Mouse (Mus musculus): ENCODE data around the gene Pgls. TPM values are rescaled to one million over a fixed set of nuclear protein-coding genes. Genes with fewer than 3 reads are reported as not detected.

Gene Pgls
- total and polyA plus RNA-seq, 2 experiments from 2014 or later: 212 to 425 TPM

DNA sequence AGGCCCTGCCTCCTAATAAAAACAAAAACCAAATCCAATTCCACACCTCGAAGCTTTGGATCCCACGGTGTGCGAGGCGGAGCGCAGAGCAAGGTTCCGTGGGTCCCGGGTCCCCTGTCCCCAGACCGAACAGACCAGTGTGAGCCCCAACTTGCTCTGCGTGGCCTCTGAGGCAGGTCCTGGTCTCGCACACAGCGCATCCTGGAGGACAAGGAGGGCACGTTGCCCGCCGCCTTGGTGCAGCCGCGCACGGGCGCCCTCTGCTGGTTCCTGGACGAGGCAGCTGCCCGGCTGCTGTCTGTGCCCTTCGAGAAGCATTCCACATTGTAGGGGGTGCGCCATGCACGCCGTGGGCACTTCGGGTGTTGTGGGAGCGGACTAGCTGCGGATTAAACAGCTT, 3.9 kb downstream of the Pgls start:
- H3K27ac ChIP-seq (ENCODE audit: low read depth): no peak overlapping the region

DNA sequence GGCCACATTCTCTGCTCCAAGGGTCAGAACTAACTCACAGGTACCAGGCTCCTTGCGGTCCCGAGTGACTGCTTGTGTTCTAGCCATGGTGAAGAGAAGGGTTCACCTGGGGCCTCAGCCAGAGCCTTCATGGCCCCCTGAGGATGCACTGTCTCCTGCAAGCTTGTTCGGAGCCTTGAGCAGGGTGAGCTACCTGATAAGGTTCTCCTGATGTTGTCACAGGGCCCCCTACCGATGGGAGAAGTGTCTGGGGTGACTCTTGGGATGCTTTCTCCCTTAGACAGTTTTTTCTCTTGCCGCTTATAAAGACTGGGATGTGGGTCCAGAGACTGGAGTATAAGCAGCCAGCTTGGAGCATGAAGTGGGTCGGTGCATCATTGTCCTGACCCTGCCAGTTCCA, 4.4 kb downstream of the Pgls start:
- no peaks in the 10 kb centered on the region for H3K36me3 ChIP-seq (replicated peaks; ENCODE audit: control insufficient read depth, insufficient read depth, low read length)
- H3K4me1 ChIP-seq (ENCODE audit: control insufficient read depth, insufficient read depth): peaks cover 12% of the 10 kb centered on the region
- no peak for DNase-seq (ENCODE audit: low spot score)
- no peak overlapping the region for H3K9ac ChIP-seq (replicated peaks; ENCODE audit: low read depth, low read length)
- WGBS: 58% methylated on average over 6 of the region's 6 CpGs
- no peak overlapping the region for H3K27ac ChIP-seq (ENCODE audit: low read depth)
- no peaks in the 10 kb centered on the region for H3K9me3 ChIP-seq (replicated peaks; ENCODE audit: control insufficient read depth, low read length)
- peaks cover 8% of the 10 kb centered on the region for H3K27me3 ChIP-seq (ENCODE audit: control insufficient read depth, insufficient read depth, low read length)
- no peak for ATAC-seq (ENCODE audit: insufficient read depth, low read depth)
- no peak overlapping the region for H3K4me3 ChIP-seq (ENCODE audit: low read depth, low read length)
- H3K4me2 ChIP-seq (ENCODE audit: low read depth, low read length): no peak overlapping the region
- no peak for TF ChIP-seq EP300 (IDR thresholded peaks at IDR 0.05; ENCODE audit: low read depth)
- no peak for TF ChIP-seq CTCF (IDR thresholded peaks at IDR 0.05; ENCODE audit: low read depth)

More for the DNA sequence above, 3.9 kb downstream of the Pgls start:
- Histone ChIP-seq H3K4me1 (ENCODE audit: control insufficient read depth, insufficient read depth) (peaks cover 17% of the 10 kb centered on the region), H3K4me2 (ENCODE audit: low read depth, low read length) (no peak overlapping the region), H3K36me3 (replicated peaks; ENCODE audit: control insufficient read depth, insufficient read depth, low read length) (no peaks in the 10 kb centered on the region), H3K9me3 (replicated peaks; ENCODE audit: control insufficient read depth, low read length) (no peaks in the 10 kb centered on the region), H3K9ac (replicated peaks; ENCODE audit: low read depth, low read length) (no peak overlapping the region), H3K27me3 (ENCODE audit: control insufficient read depth, insufficient read depth, low read length) (peaks cover 4% of the 10 kb centered on the region; the same call in 1 of the 2 replicates), H3K4me3 (ENCODE audit: low read depth, low read length) (no peak overlapping the region)
- WGBS: 13% methylated on average over 27 of the region's 27 CpGs
- peak; percentile 99 for TF ChIP-seq CTCF (IDR thresholded peaks at IDR 0.05; ENCODE audit: low read depth)
- no peak for TF ChIP-seq EP300 (IDR thresholded peaks at IDR 0.05; ENCODE audit: low read depth)
- ATAC-seq (ENCODE audit: insufficient read depth, low read depth): peak; percentile 16; the same call in 1 of the 2 replicates
- DNase-seq (ENCODE audit: low spot score): peak; percentile 63

DNA sequence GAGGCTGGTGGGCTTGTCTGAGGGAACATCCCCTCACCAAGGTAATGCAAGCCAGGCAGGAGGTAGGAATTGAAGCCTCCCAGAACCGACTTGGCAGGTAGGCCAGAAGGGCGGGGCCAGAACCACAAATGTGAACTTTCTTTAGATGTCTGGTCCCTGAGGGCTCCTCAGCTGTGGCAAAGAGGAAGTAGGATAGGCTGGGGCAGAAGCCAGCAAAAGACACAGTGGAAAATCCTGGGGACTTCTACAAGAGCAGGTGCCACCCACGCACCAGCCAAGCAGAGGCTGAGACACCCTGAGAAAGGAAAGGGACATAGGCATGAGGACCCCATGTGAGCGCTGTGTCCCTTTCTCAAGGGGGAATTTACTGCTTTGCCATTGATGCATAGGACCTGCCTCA, 4.8 kb downstream of the Pgls start:
- DNase-seq (ENCODE audit: low spot score) (no peak), ATAC-seq (ENCODE audit: insufficient read depth, low read depth) (no peak)
- H3K27ac ChIP-seq (ENCODE audit: low read depth): no peak overlapping the region
- no peaks in the 10 kb centered on the region for H3K9me3 ChIP-seq (replicated peaks; ENCODE audit: control insufficient read depth, low read length)
- no peaks in the 10 kb centered on the region for H3K36me3 ChIP-seq (replicated peaks; ENCODE audit: control insufficient read depth, insufficient read depth, low read length)
- peaks cover 11% of the 10 kb centered on the region for H3K4me1 ChIP-seq (ENCODE audit: control insufficient read depth, insufficient read depth)
- H3K27me3 ChIP-seq (ENCODE audit: control insufficient read depth, insufficient read depth, low read length): peaks cover 12% of the 10 kb centered on the region
- H3K4me3 ChIP-seq (ENCODE audit: low read depth, low read length): no peak overlapping the region
- H3K9ac ChIP-seq (replicated peaks; ENCODE audit: low read depth, low read length): no peak overlapping the region
- H3K4me2 ChIP-seq (ENCODE audit: low read depth, low read length): no peak overlapping the region
- TF ChIP-seq EP300 (IDR thresholded peaks at IDR 0.05; ENCODE audit: low read depth): no peak
- no peak for TF ChIP-seq CTCF (IDR thresholded peaks at IDR 0.05; ENCODE audit: low read depth)
- WGBS: 74% methylated on average over 4 of the region's 4 CpGs

DNA sequence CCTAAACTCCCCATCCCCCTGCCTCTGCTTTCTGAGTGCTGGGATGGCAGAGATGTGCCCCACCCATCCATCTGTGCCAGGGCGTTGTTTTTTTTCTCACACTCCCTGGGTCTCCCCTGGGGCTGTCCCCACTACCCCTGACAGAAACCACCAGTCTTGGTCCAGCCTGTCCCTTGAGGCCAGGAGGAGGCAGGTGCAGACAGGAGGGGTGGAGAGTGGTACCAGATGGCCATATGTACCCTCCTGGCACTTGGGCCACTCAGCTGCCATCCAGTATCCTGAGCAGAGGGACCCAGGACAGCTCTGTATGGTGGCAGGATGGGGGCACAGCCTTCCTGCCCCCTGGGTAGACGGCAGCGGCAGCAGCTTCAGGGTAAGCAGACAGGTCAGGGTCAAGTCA, 5.5 kb downstream of the Pgls start, which contains the start of gene Fam129c:
Fam129c (plus strand) TSS at position 198 of the 400 bp plus-strand sequence.
- no peak for ATAC-seq (ENCODE audit: insufficient read depth, low read depth)
- Histone ChIP-seq H3K27me3 (ENCODE audit: control insufficient read depth, insufficient read depth, low read length) (peaks cover 19% of the 10 kb centered on the region), H3K4me1 (ENCODE audit: control insufficient read depth, insufficient read depth) (peaks cover 14% of the 10 kb centered on the region), H3K27ac (ENCODE audit: low read depth) (no peak within 1 kb of the TSS), H3K4me3 (ENCODE audit: low read depth, low read length) (no peak within 1 kb of the TSS), H3K9ac (replicated peaks; ENCODE audit: low read depth, low read length) (no peak within 1 kb of the TSS), H3K9me3 (replicated peaks; ENCODE audit: control insufficient read depth, low read length) (no peaks in the 10 kb centered on the region), H3K4me2 (ENCODE audit: low read depth, low read length) (no peak within 1 kb of the TSS), H3K36me3 (replicated peaks; ENCODE audit: control insufficient read depth, insufficient read depth, low read length) (no peaks in the 10 kb centered on the region)
- 82% methylated on average over 3 of the region's 3 CpGs for WGBS
- TF ChIP-seq CTCF (IDR thresholded peaks at IDR 0.05; ENCODE audit: low read depth): no peak
- no peak for TF ChIP-seq EP300 (IDR thresholded peaks at IDR 0.05; ENCODE audit: low read depth)
- no peak for DNase-seq (ENCODE audit: low spot score)

DNA sequence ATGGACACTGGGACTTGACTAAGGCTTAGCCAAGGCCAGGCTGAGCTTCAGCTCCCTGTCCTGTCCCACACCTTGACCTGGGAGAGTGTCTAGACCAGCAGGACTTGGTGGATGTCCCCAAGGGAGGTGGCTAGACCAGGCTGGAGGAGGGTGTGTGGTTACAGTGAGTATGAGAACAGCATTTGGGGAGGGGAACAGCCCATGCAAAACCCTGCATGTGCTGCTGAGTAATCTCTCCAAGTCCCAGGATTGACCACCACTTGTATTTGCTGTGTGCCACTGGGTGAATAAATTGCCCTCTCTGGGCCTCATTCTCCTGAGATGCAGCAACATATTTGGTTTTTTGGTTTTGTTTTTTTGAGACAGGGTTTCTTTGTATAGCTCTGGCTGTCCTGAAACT, 6.4 kb downstream of the Pgls start:
- Histone ChIP-seq H3K9me3 (replicated peaks; ENCODE audit: control insufficient read depth, low read length) (no peaks in the 10 kb centered on the region), H3K36me3 (replicated peaks; ENCODE audit: control insufficient read depth, insufficient read depth, low read length) (no peaks in the 10 kb centered on the region), H3K4me2 (ENCODE audit: low read depth, low read length) (no peak overlapping the region), H3K9ac (replicated peaks; ENCODE audit: low read depth, low read length) (no peak overlapping the region), H3K27ac (ENCODE audit: low read depth) (no peak overlapping the region), H3K4me1 (ENCODE audit: control insufficient read depth, insufficient read depth) (peaks cover 11% of the 10 kb centered on the region; the same call in 1 of the 2 replicates), H3K4me3 (ENCODE audit: low read depth, low read length) (no peak overlapping the region), H3K27me3 (ENCODE audit: control insufficient read depth, insufficient read depth, low read length) (peaks cover 27% of the 10 kb centered on the region)
- TF ChIP-seq CTCF (IDR thresholded peaks at IDR 0.05; ENCODE audit: low read depth) (no peak), EP300 (IDR thresholded peaks at IDR 0.05; ENCODE audit: low read depth) (no peak)
- ATAC-seq (ENCODE audit: insufficient read depth, low read depth) (no peak), DNase-seq (ENCODE audit: low spot score) (no peak)

DNA sequence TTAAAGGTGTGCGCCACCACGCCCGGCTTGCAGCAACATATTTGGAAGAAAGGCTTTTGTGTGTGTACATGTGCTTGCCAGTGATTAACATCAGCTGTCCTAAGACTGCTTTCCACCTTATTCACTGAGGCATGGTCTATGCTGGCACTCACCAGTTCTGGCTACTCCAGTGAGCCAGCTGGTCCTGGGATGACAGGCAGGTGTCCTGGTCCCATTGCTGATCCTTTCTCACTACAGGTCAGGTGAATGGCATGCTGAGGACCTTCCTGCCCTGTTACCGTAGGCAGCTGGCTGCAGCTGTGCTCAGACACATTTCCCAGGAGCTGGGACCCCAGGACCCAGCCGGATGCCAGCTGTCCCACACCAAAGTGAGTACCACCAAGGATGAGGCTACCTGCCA, 6.9 kb downstream of the Pgls start:
- no peak overlapping the region for H3K27ac ChIP-seq (ENCODE audit: low read depth)
- H3K27me3 ChIP-seq (ENCODE audit: control insufficient read depth, insufficient read depth, low read length): peaks cover 30% of the 10 kb centered on the region
- no peak for ATAC-seq (ENCODE audit: insufficient read depth, low read depth)
- H3K4me1 ChIP-seq (ENCODE audit: control insufficient read depth, insufficient read depth): 0 out of 2 replicates have a peak, but pooled peaks cover 9% of the 10 kb centered on the region
- 93% methylated on average over 5 of the region's 5 CpGs for WGBS
- DNase-seq (ENCODE audit: low spot score): no peak
- no peaks in the 10 kb centered on the region for H3K36me3 ChIP-seq (replicated peaks; ENCODE audit: control insufficient read depth, insufficient read depth, low read length)
- H3K4me2 ChIP-seq (ENCODE audit: low read depth, low read length): no peak overlapping the region
- TF ChIP-seq EP300 (IDR thresholded peaks at IDR 0.05; ENCODE audit: low read depth) (no peak), CTCF (IDR thresholded peaks at IDR 0.05; ENCODE audit: low read depth) (no peak)
- no peak overlapping the region for H3K4me3 ChIP-seq (ENCODE audit: low read depth, low read length)
- no peaks in the 10 kb centered on the region for H3K9me3 ChIP-seq (replicated peaks; ENCODE audit: control insufficient read depth, low read length)
- H3K9ac ChIP-seq (replicated peaks; ENCODE audit: low read depth, low read length): no peak overlapping the region

Measured in heart, postnatal 0 days (tissue).